Mouse (Mus musculus): Measurements from ENCODE around the gene Per1. TPM values are rescaled to one million over a fixed set of nuclear protein-coding genes. Genes with fewer than 3 reads are reported as not detected.

Gene Per1
- polyA plus RNA-seq, 1 experiment from 2014 or later: 30.0 TPM

DNA sequence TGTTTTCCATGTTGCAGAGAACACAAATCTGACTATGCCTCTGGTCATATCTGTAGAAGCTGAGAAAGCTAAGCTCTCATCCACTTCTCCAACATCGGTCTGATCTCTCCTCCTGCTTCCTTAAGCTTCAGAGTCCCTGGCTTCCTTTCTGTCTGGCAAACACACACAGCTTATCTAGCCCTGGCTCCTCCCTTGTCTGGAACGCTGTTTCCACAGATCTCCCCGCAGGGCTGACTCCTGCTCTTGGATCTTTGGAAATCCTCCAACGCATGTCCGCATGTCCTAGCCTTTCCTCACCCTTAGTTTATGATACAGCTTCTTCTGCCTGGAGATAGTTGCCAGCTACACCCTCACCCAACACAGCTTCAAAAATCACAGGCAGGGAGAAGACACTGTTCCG is 27.4 kb upstream of the Per1 start:
- H3K27me3 ChIP-seq (replicated peaks; ENCODE audit: insufficient read depth, low read length): no peaks in the 10 kb centered on the region
- no peaks in the 10 kb centered on the region for H3K9me3 ChIP-seq (ENCODE audit: low read length)
- no peak overlapping the region for H3K4me3 ChIP-seq (ENCODE audit: low read depth, low read length)
- no peak overlapping the region for H3K9ac ChIP-seq (replicated peaks; ENCODE audit: low read depth)
- no peaks in the 10 kb centered on the region for H3K36me3 ChIP-seq (ENCODE audit: insufficient read depth, low read length)
- WGBS: 20% methylated on average over 6 of the region's 6 CpGs
- TF ChIP-seq CTCF (IDR thresholded peaks at IDR 0.05) (no peak), EP300 (IDR thresholded peaks at IDR 0.05) (no peak)
- H3K4me1 ChIP-seq (ENCODE audit: insufficient read depth, low read depth, low read length): peaks cover 17% of the 10 kb centered on the region
- no peak for ATAC-seq
- DNase-seq (ENCODE audit: low spot score): peak; percentile 65
- H3K4me2 ChIP-seq (replicated peaks; ENCODE audit: low read depth, low read length): 0 out of 2 replicates have a peak overlapping the region, but pooled peaks have one; percentile 5
- peak overlapping the region; percentile 51; the same call in 1 of the 2 replicates for H3K27ac ChIP-seq (ENCODE audit: low read length)

DNA sequence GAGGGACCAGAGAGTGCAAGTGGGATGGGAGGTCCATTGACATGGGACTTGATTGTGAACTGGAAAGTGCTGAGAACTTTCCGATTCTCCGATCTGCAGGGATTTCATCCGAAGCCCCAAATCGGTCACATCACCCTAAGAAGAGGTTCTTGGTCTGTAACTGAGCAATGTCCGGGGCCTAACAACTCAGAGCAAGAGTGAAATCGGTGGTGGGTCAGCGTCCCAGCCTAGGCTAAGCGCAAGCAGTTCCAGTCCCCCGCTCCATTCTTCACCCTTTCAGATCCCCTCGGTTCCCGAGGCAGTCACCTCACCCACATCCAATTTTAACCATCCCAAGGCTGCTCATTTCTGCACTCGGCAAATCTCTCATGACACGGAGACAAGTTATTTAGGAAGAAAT is 24.9 kb upstream of the Per1 start:
- no peaks in the 10 kb centered on the region for H3K27me3 ChIP-seq (replicated peaks; ENCODE audit: insufficient read depth, low read length)
- peak overlapping the region; percentile 79 for H3K27ac ChIP-seq (ENCODE audit: low read length)
- H3K4me1 ChIP-seq (ENCODE audit: insufficient read depth, low read depth, low read length): peaks cover 17% of the 10 kb centered on the region
- DNase-seq (ENCODE audit: low spot score): no peak
- H3K4me2 ChIP-seq (replicated peaks; ENCODE audit: low read depth, low read length): peak overlapping the region; percentile 79
- peak overlapping the region; percentile 45 for H3K4me3 ChIP-seq (ENCODE audit: low read depth, low read length)
- ATAC-seq: no peak
- no peaks in the 10 kb centered on the region for H3K36me3 ChIP-seq (ENCODE audit: insufficient read depth, low read length)
- H3K9ac ChIP-seq (replicated peaks; ENCODE audit: low read depth): peak overlapping the region; percentile 59
- TF ChIP-seq CTCF (IDR thresholded peaks at IDR 0.05) (no peak), EP300 (IDR thresholded peaks at IDR 0.05) (no peak)
- no peaks in the 10 kb centered on the region for H3K9me3 ChIP-seq (ENCODE audit: low read length)
- 1% methylated on average over 13 of the region's 13 CpGs for WGBS

- H3K27me3 ChIP-seq (replicated peaks; ENCODE audit: insufficient read depth, low read length): no peaks in the 10 kb centered on the region
- TF ChIP-seq CTCF (IDR thresholded peaks at IDR 0.05) (peak; percentile 42; the same call in 1 of the 2 replicates), EP300 (IDR thresholded peaks at IDR 0.05) (no peak)
- DNase-seq (ENCODE audit: low spot score): peak; percentile 97
- H3K27ac ChIP-seq (ENCODE audit: low read length): peak within 1 kb of the TSS; percentile 79
- H3K4me2 ChIP-seq (replicated peaks; ENCODE audit: low read depth, low read length): peak within 1 kb of the TSS; percentile 79
- peak within 1 kb of the TSS; percentile 59 for H3K9ac ChIP-seq (replicated peaks; ENCODE audit: low read depth)
- no peaks in the 10 kb centered on the region for H3K9me3 ChIP-seq (ENCODE audit: low read length)
- H3K4me1 ChIP-seq (ENCODE audit: insufficient read depth, low read depth, low read length): peaks cover 17% of the 10 kb centered on the region
- peak; percentile 89 for ATAC-seq
- H3K4me3 ChIP-seq (ENCODE audit: low read depth, low read length): peak within 1 kb of the TSS; percentile 45
- under 1% methylated on average over 45 of the region's 47 CpGs for WGBS
- no peaks in the 10 kb centered on the region for H3K36me3 ChIP-seq (ENCODE audit: insufficient read depth, low read length)
Observed at GRCm38 (mm10) chr11:69070590-69071222, 24.3 kb upstream of the Per1 start, which contains the start of gene Tmem107. TSS of gene Tmem107 (plus strand) at chr11:69070806.

- Histone ChIP-seq H3K4me1 (ENCODE audit: insufficient read depth, low read depth, low read length) (peaks cover 17% of the 10 kb centered on the region), H3K36me3 (ENCODE audit: insufficient read depth, low read length) (no peaks in the 10 kb centered on the region), H3K4me2 (replicated peaks; ENCODE audit: low read depth, low read length) (peak overlapping the region; percentile 79), H3K4me3 (ENCODE audit: low read depth, low read length) (peak overlapping the region; percentile 45), H3K27ac (ENCODE audit: low read length) (peak overlapping the region; percentile 79), H3K9me3 (ENCODE audit: low read length) (no peaks in the 10 kb centered on the region), H3K27me3 (replicated peaks; ENCODE audit: insufficient read depth, low read length) (no peaks in the 10 kb centered on the region), H3K9ac (replicated peaks; ENCODE audit: low read depth) (peak overlapping the region; percentile 19; the same call in 1 of the 2 replicates)
- ATAC-seq: no peak
- no peak for DNase-seq (ENCODE audit: low spot score)
- TF ChIP-seq CTCF (IDR thresholded peaks at IDR 0.05) (no peak), EP300 (IDR thresholded peaks at IDR 0.05) (no peak)
- WGBS: 23% methylated on average over 9 of the region's 9 CpGs
Observed at GRCm38 (mm10) chr11:69071262-69071661, 23.8 kb upstream of the Per1 start.

- H3K9ac ChIP-seq (replicated peaks; ENCODE audit: low read depth): no peak overlapping the region
- ATAC-seq: no peak
Observed at GRCm38 (mm10) chr11:69072234-69072633, 22.8 kb upstream of the Per1 start.

DNA sequence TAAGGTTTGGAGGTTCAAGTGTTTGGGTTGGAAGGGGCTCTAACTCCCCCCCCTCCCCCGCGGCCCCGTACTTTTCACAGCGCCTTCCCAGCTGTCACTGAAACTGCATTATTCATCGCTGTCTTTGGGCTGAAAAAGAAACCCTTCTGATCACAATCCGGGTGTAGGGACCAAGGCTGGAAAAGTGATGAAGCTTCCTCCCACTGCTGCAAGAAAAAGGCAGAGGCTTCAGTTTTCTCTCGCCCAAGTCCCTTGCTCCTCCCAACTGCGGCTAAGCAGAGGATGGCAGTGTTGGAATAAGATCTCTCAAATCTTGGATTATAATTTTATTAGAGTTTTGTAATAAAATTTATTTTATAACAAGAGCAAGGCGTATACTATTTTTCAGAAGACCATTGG is 22.4 kb upstream of the Per1 start:
- H3K4me1 ChIP-seq (ENCODE audit: insufficient read depth, low read depth, low read length): peaks cover 12% of the 10 kb centered on the region
- peak overlapping the region; percentile 19; the same call in 1 of the 2 replicates for H3K4me3 ChIP-seq (ENCODE audit: low read depth, low read length)
- H3K36me3 ChIP-seq (ENCODE audit: insufficient read depth, low read length): no peaks in the 10 kb centered on the region
- no peaks in the 10 kb centered on the region for H3K9me3 ChIP-seq (ENCODE audit: low read length)
- DNase-seq (ENCODE audit: low spot score): no peak
- H3K27ac ChIP-seq (ENCODE audit: low read length): no peak overlapping the region; the same call in 1 of the 2 replicates
- no peak for ATAC-seq
- no peaks in the 10 kb centered on the region for H3K27me3 ChIP-seq (replicated peaks; ENCODE audit: insufficient read depth, low read length)
- 6% methylated on average over 9 of the region's 9 CpGs for WGBS
- H3K4me2 ChIP-seq (replicated peaks; ENCODE audit: low read depth, low read length): peak overlapping the region; percentile 36
- no peak for TF ChIP-seq CTCF (IDR thresholded peaks at IDR 0.05)
- TF ChIP-seq EP300 (IDR thresholded peaks at IDR 0.05): no peak
- H3K9ac ChIP-seq (replicated peaks; ENCODE audit: low read depth): peak overlapping the region; percentile 27; the same call in 1 of the 2 replicates

More at GRCm38 (mm10) chr11:69072234-69072633, 22.8 kb upstream of the Per1 start:
- TF ChIP-seq CTCF (IDR thresholded peaks at IDR 0.05): no peak
- no peak for TF ChIP-seq EP300 (IDR thresholded peaks at IDR 0.05)
- H3K9me3 ChIP-seq (ENCODE audit: low read length): no peaks in the 10 kb centered on the region
- H3K4me2 ChIP-seq (replicated peaks; ENCODE audit: low read depth, low read length): peak overlapping the region; percentile 36; the same call in 1 of the 2 replicates
- H3K36me3 ChIP-seq (ENCODE audit: insufficient read depth, low read length): no peaks in the 10 kb centered on the region
- H3K27ac ChIP-seq (ENCODE audit: low read length): no peak overlapping the region
- 83% methylated on average over 11 of the region's 11 CpGs for WGBS
- H3K4me3 ChIP-seq (ENCODE audit: low read depth, low read length): no peak overlapping the region
- no peaks in the 10 kb centered on the region for H3K27me3 ChIP-seq (replicated peaks; ENCODE audit: insufficient read depth, low read length)
- H3K4me1 ChIP-seq (ENCODE audit: insufficient read depth, low read depth, low read length): peaks cover 12% of the 10 kb centered on the region
- no peak for DNase-seq (ENCODE audit: low spot score)
